Mouse (Mus musculus) kidney, embryonic 15.5 days (tissue): ENCODE results near the gene Ppp1r14a. TPM values are rescaled to one million over a fixed set of nuclear protein-coding genes. Genes with fewer than 3 reads are reported as not detected.

Experiments used
- ATAC-seq: fragments of 200-750 bp; cut with Nextera tagmentation; replicated peaks from 2 replicates; pipeline ENCODE4 v1.8.0; 2017; ENCODE audit warnings: moderate TSS enrichment; ENCODE audit not compliant: low FRiP score
- H3K27ac ChIP-seq: fragments of 300-500 bp; sonication (generic); 2 replicates; pipeline ENCODE4 v1.5.1; 2015; ENCODE audit warnings: mild to moderate bottlenecking, inconsistent platforms
- H3K27me3 ChIP-seq: fragments of 300-500 bp; sonication (generic); 2 replicates; pipeline ENCODE4 v1.6.1; 2015; ENCODE audit warnings: inconsistent platforms
- H3K36me3 ChIP-seq: fragments of 300-500 bp; sonication (generic); 2 replicates; pipeline ENCODE4 v1.6.1; 2015; ENCODE audit warnings: inconsistent platforms
- H3K4me1 ChIP-seq: fragments of 300-500 bp; sonication (generic); 2 replicates; pipeline ENCODE4 v1.6.1; 2015; ENCODE audit warnings: inconsistent platforms
- H3K4me2 ChIP-seq: fragments of 300-500 bp; sonication (generic); 2 replicates; pipeline ENCODE4 v1.6.1; 2015; ENCODE audit warnings: moderate library complexity, mild to moderate bottlenecking, inconsistent platforms
- H3K4me3 ChIP-seq: fragments of 300-500 bp; sonication (generic); replicated peaks from 2 replicates; pipeline ENCODE4 v1.5.1; 2015; ENCODE audit warnings: mild to moderate bottlenecking, inconsistent platforms
- H3K9ac ChIP-seq: fragments of 300-500 bp; sonication (generic); 2 replicates; pipeline ENCODE4 v1.6.1; 2015; ENCODE audit warnings: mild to moderate bottlenecking, inconsistent platforms
- H3K9me3 ChIP-seq: fragments of 300-500 bp; sonication (generic); replicated peaks from 2 replicates; pipeline ENCODE4 v1.6.1; 2016; ENCODE audit warnings: inconsistent platforms
- WGBS: fragments of 180-500 bp; shearing (Covaris S2); methylation state at CpG from one replicate; pipeline ENCODE4 v1.1.7; 2015; ENCODE audit warnings: mixed read lengths; 5-methylcytosine and 5-hydroxymethylcytosine counted together
- polyA plus RNA-seq: library from polyadenylated mRNA; unstranded; fragments of >200 nt; fragmentation: Nextera tagmentation; extraction: Ambion mirVana; gene quantifications from 2 replicates; pipeline ENCODE4 v1.2.1, GENCODE M21; 2015

Ppp1r14a gene
- polyA plus RNA-seq, 1 experiment from 2014 or later = 23.7 TPM

DNA sequence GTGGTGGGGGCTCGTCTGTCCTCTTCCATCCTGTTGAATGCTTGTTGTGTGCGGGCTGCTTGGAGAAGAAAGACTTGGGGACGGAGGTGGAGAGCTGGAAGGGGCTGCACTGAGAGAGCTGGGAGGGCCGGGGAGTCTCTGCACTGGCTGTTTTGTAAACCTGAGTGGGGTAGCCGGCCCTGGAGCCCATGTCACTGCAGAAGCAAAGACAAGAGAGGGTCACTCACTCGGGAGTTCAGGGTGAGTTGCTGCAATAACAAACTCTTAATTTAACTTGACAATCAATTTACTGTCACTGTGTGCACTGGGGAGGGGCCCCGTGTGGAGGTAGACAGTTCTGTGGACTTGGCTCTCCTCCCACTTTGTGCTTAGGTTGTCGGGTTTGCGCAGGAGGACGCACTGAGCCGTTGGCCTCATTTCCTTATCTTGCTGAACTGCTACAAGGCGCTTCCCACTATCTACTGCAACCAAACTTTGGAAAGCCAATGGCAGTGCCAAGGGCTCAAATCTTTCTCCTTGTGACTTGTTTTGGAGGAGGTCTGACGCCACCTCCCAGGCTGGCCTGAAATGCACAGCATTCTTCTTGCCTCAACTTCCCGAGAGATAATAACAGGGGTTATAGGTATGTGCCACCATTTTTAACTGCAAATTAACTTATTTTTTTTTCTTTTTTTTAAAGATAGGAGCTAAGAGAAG lies 50.0 kb downstream of the Ppp1r14a start:
- Histone ChIP-seq H3K27ac (no peak overlapping the region), H3K9me3 (no peaks in the 10 kb centered on the region), H3K36me3 (peaks cover 26% of the 10 kb centered on the region), H3K4me2 (no peak overlapping the region), H3K27me3 (peaks cover 53% of the 10 kb centered on the region), H3K4me1 (peaks cover 16% of the 10 kb centered on the region), H3K4me3 (no peak overlapping the region), H3K9ac (no peak overlapping the region)
- 32% methylated on average over 14 of the region's 14 CpGs for WGBS
- ATAC-seq = peak; percentile 69

DNA sequence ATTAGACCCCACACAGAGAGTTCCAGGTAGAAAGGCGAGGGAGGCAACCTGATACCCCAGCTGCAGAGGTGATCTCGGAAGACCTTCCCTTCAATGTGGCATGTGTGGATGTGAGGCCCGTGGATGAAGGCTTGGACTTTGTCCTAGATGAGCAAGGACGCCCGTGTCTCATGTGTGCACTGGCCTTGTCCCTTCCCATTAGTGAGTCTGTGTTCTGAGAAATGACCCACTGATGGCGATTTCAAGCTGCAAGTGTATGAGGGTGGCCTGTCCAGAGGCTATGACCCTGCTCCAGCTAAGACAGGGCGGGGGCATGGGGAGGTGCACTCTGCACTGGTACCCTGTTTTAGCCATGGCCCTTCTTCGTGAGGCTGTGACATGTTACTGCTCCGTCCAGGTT lies 51.1 kb downstream of the Ppp1r14a start:
- H3K9me3 ChIP-seq = no peaks in the 10 kb centered on the region

DNA sequence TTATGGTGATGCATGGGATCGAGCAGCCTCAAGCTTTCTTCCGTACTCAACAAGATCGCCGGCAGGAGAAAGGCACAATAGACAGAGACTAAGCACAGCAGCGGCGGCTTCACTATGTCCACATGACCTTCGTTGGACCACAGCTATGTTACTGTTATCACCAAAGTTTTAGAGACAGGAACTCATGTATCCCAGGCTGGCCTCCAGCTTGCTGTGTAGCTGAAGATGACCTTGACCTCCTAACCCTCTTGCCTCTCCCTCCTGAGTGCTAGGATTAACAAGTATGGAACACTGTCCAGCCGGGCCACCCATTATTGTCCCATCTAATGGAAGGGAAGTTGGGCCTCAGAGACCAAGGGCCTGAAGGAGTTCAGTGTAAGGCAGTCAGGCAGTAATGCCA lies 51.7 kb downstream of the Ppp1r14a start:
- Histone ChIP-seq H3K36me3 (peaks cover 25% of the 10 kb centered on the region), H3K9me3 (no peaks in the 10 kb centered on the region), H3K4me3 (no peak overlapping the region), H3K9ac (no peak overlapping the region), H3K4me1 (peaks cover 16% of the 10 kb centered on the region), H3K27me3 (peaks cover 45% of the 10 kb centered on the region), H3K27ac (no peak overlapping the region), H3K4me2 (no peak overlapping the region)
- no peak for ATAC-seq
- 95% methylated on average over 8 of the region's 8 CpGs for WGBS

More for the DNA sequence above, 51.1 kb downstream of the Ppp1r14a start:
- H3K36me3 ChIP-seq = peaks cover 25% of the 10 kb centered on the region
- H3K9ac ChIP-seq = no peak overlapping the region
- H3K4me2 ChIP-seq = no peak overlapping the region
- no peak overlapping the region for H3K27ac ChIP-seq
- H3K27me3 ChIP-seq = peaks cover 47% of the 10 kb centered on the region
- H3K4me1 ChIP-seq = peaks cover 16% of the 10 kb centered on the region
- WGBS = 72% methylated on average over 9 of the region's 9 CpGs
- H3K4me3 ChIP-seq = no peak overlapping the region
- ATAC-seq = no peak

DNA sequence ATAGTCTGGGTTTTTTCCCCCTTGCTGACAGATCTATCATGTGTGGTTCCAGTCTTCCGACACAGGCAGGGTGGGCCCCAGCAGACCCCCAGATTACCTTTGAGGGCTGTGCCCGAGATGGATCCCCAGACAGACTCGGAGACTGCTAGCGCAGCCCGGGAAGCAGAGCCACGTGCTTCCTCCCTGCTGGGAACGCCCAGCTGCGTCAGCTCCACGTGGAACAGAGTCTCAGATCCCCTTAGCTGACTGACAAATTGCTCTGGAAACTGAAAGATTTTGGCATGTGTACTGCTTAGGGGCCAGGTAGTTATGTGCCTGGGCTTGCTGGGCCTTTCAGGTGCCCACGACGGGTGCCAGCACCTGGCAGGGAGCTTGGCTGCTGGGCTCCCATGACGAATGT lies 52.6 kb downstream of the Ppp1r14a start:
- H3K9me3 ChIP-seq = no peaks in the 10 kb centered on the region
- H3K9ac ChIP-seq = no peak overlapping the region
- H3K4me3 ChIP-seq = no peak overlapping the region
- H3K27ac ChIP-seq = no peak overlapping the region
- 73% methylated on average over 12 of the region's 12 CpGs for WGBS
- H3K36me3 ChIP-seq = peaks cover 22% of the 10 kb centered on the region
- H3K27me3 ChIP-seq = peaks cover 42% of the 10 kb centered on the region
- no peak for ATAC-seq
- H3K4me1 ChIP-seq = peaks cover 16% of the 10 kb centered on the region
- H3K4me2 ChIP-seq = no peak overlapping the region

DNA sequence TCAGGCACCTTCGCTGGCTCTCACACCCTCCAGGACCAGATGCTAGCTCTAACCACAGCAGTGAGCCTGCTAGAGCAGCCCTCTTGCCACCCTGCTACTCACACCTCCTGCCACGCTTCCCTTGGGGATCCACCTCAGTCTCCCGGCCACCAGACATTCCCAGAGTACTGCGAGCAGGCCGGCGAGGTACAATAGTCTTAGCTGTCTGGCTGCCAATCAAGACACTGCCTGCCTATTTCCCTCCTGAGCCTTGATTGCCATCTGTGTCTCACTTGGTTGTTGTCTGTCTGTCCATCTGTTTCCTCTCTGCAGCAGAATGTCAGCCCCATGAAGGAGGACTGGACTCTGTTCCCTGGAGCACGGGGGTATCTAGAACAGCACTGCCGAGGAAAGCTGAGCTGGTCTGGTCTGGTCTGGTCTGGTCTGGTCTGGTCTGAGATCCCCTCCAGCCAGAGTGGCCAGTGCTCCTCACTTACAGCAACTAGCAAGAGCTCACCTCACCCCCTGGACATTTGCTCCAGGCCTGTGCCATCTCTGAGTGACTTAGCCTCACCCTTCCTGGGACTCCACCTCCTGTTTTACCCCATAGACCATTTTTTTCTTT lies 53.5 kb downstream of the Ppp1r14a start:
- H3K36me3 ChIP-seq = peaks cover 26% of the 10 kb centered on the region
- no peak overlapping the region for H3K4me2 ChIP-seq
- H3K4me1 ChIP-seq = peaks cover 16% of the 10 kb centered on the region
- no peak overlapping the region for H3K4me3 ChIP-seq
- H3K27ac ChIP-seq = no peak overlapping the region
- 67% methylated on average over 8 of the region's 8 CpGs for WGBS
- no peak for ATAC-seq
- H3K9ac ChIP-seq = no peak overlapping the region
- H3K9me3 ChIP-seq = no peaks in the 10 kb centered on the region
- H3K27me3 ChIP-seq = peaks cover 34% of the 10 kb centered on the region

Other genes starting within 250 kb of the Ppp1r14a start
- 1.6 and 1.8 TPM in 2 replicates for gene Ryr1, start 164.1 kb upstream of the Ppp1r14a start, polyA plus RNA-seq
- gene Rasgrp4, start 154.5 kb upstream of the Ppp1r14a start, polyA plus RNA-seq = 0.48 and 1.2 TPM in 2 replicates
- 19.4 and 21.4 TPM in 2 replicates for gene Fam98c, start 133.1 kb upstream of the Ppp1r14a start, polyA plus RNA-seq
- gene Ggn, start 119.1 kb upstream of the Ppp1r14a start, polyA plus RNA-seq = 0.72 and 1.00 TPM in 2 replicates
- gene Spred3, start 118.9 kb upstream of the Ppp1r14a start, polyA plus RNA-seq = 3.4 and 4.0 TPM in 2 replicates
- 263 and 266 TPM in 2 replicates for gene Psmd8, start 108.6 kb upstream of the Ppp1r14a start, polyA plus RNA-seq
- gene Catsperg1, start 75.3 kb upstream of the Ppp1r14a start, polyA plus RNA-seq = 0.96 and 1.1 TPM in 2 replicates
- 1.6 and 1.7 TPM in 2 replicates for gene Kcnk6, start 56.8 kb upstream of the Ppp1r14a start, polyA plus RNA-seq
- gene Yif1b, start 51.0 kb upstream of the Ppp1r14a start, polyA plus RNA-seq = 122 and 123 TPM in 2 replicates
- gene 2200002D01Rik, start 40.8 kb upstream of the Ppp1r14a start, polyA plus RNA-seq = 7.6 and 11.2 TPM in 2 replicates
- 236 and 245 TPM in 2 replicates for gene Spint2, start 7.4 kb upstream of the Ppp1r14a start, polyA plus RNA-seq
- gene Dpf1, start 14.6 kb downstream of the Ppp1r14a start, polyA plus RNA-seq = 3.1 and 5.9 TPM in 2 replicates
- 14.4 and 14.5 TPM in 2 replicates for gene Sipa1l3, start 229.3 kb downstream of the Ppp1r14a start, polyA plus RNA-seq